In genomic region chr14:54432837-54433830, GRCm38 (mm10) we compare ENCODE assay signal across 9 mouse cellular contexts. TPM values are rescaled to one million over a fixed set of nuclear protein-coding genes. Genes with fewer than 3 reads are reported as not detected.
DNase-seq lines count a peak whose midpoint lies in the region; ATAC-seq and TF ChIP-seq lines count a peak whose summit lies in the region.
"Had no signal": no experiment of that assay in that cellular context is flagged by ENCODE, and none has a peak within 500 bp of the region (broad histone marks: within the 10 kb centered on the region; RNA-seq: fewer than 3 reads in every experiment).

No protein-coding gene starts in this region.

- ATAC-seq in hindbrain, postnatal 0 days = peak; percentile 75
- ATAC-seq in megakaryocyte progenitor cell, adult 5-6 weeks (replicated peaks; ENCODE audit: poor library complexity) = peak; percentile 68
- no peak for ATAC-seq in erythroid progenitor cell, adult 5-6 weeks (replicated peaks; ENCODE audit: low FRiP score, poor library complexity, severe bottlenecking)
- no peak for ATAC-seq in activated CD4-positive, CD25-positive, alpha-beta regulatory T cell, adult 4 months

- H3K9ac ChIP-seq in MEL (ENCODE audit: control insufficient read depth, low read depth, low read length, poor library complexity, severe bottlenecking) = peak overlapping the region; percentile 86; the same call in 1 of the 2 replicates
- H3K9ac ChIP-seq in hindbrain, postnatal 0 days (replicated peaks; ENCODE audit: low read length) = peak overlapping the region; percentile 79

- TF ChIP-seq POLR2A in MEL (IDR thresholded peaks at IDR 0.05; ENCODE audit: control insufficient read depth in 1 of 2, insufficient read depth in 1 of 2, low read depth in 1 of 2, low read length in 2 of 2, poor library complexity in 1 of 2) = no peak

- H3K79me2 ChIP-seq in MEL (ENCODE audit: control insufficient read depth, insufficient read depth, low read length, poor library complexity) = peaks cover 23% of the 10 kb centered on the region

- H3K36me3 ChIP-seq in MEL (ENCODE audit: control insufficient read depth in 1 of 2, insufficient read depth in 2 of 2, low read length in 2 of 2) = peaks cover 0 to 20% of the 10 kb centered on the region in 2 experiments; a peak in 2 of 4 replicates
- H3K36me3 ChIP-seq in erythroblast, embryonic 14.5 days (ENCODE audit: control insufficient read depth) = peaks cover 26% of the 10 kb centered on the region
- H3K36me3 ChIP-seq in hindbrain, postnatal 0 days (ENCODE audit: insufficient read depth, low read length) = peaks cover 7% of the 10 kb centered on the region; the same call in 1 of the 2 replicates

- H3K4me1 ChIP-seq in MEL (ENCODE audit: control insufficient read depth in 1 of 2, insufficient read depth in 2 of 2, low read length in 2 of 2) = peaks cover 0 to 16% of the 10 kb centered on the region in 2 experiments; a peak in 2 of 4 replicates
- peaks cover 35% of the 10 kb centered on the region for H3K4me1 ChIP-seq in erythroblast, embryonic 14.5 days (ENCODE audit: control insufficient read depth)
- H3K4me1 ChIP-seq in hindbrain, postnatal 0 days (ENCODE audit: insufficient read depth, low read length) = 0 out of 2 replicates have a peak, but pooled peaks cover 6% of the 10 kb centered on the region

- peak; percentile 40 to 52 for DNase-seq in kidney, postnatal 4 days
- DNase-seq in kidney, postnatal 25 days = no peak
- DNase-seq in MEL (ENCODE audit: low read depth, low spot score) = no peak
- DNase-seq in hindbrain, postnatal 0 days (ENCODE audit: low spot score) = peak; percentile 71

- 31% methylated on average over 17 of the region's 17 CpGs for WGBS in hindbrain, postnatal 0 days

- H3K4me2 ChIP-seq in hindbrain, postnatal 0 days (ENCODE audit: low read depth, low read length) = peak overlapping the region; percentile 72

- TF ChIP-seq EP300 in MEL (IDR thresholded peaks at IDR 0.05; ENCODE audit: low read depth in 1 of 2, low read length in 2 of 2) = no peak

- H3K9me3 ChIP-seq in MEL (replicated peaks; ENCODE audit: insufficient read depth, low read length) = no peaks in the 10 kb centered on the region
- no peaks in the 10 kb centered on the region; the same call in 1 of the 2 replicates for H3K9me3 ChIP-seq in erythroblast, embryonic 14.5 days (ENCODE audit: control insufficient read depth, low read length)
- no peaks in the 10 kb centered on the region for H3K9me3 ChIP-seq in hindbrain, postnatal 0 days (ENCODE audit: low read length)

- peak overlapping the region; percentile 71 to 80; a peak in 3 of 4 replicates for H3K4me3 ChIP-seq in MEL (ENCODE audit: control insufficient read depth in 1 of 2, insufficient read depth in 1 of 2, low read depth in 2 of 2, low read length in 2 of 2)
- H3K4me3 ChIP-seq in erythroblast, embryonic 14.5 days (replicated peaks) = peak overlapping the region; percentile 62
- peak overlapping the region; percentile 60 for H3K4me3 ChIP-seq in hindbrain, postnatal 0 days (ENCODE audit: low read length)

- H3K27ac ChIP-seq in MEL (ENCODE audit: control insufficient read depth, low read depth, low read length) = no peak overlapping the region
- peak overlapping the region; percentile 92 for H3K27ac ChIP-seq in hindbrain, postnatal 0 days
- H3K27ac ChIP-seq: macrophage had no signal

- no peak for TF ChIP-seq CTCF in MEL (IDR thresholded peaks at IDR 0.05 in 2 of 3, conservative IDR thresholded peaks at IDR 0.05 in 1 of 3; ENCODE audit: control insufficient read depth in 1 of 3, insufficient read depth in 1 of 3, low read depth in 2 of 3, low read length in 3 of 3, poor library complexity in 1 of 3, severe bottlenecking in 1 of 3)
- TF ChIP-seq CTCF in hindbrain, postnatal 0 days (IDR thresholded peaks at IDR 0.05; ENCODE audit: low read depth) = no peak

- TF ChIP-seq RAD21 in MEL (IDR thresholded peaks at IDR 0.05; ENCODE audit: low read depth, low read length) = no peak

- H3K27me3 ChIP-seq in MEL (ENCODE audit: control insufficient read depth in 1 of 2, insufficient read depth in 2 of 2, low read length in 2 of 2) = no peaks in the 10 kb centered on the region
- peaks cover 51% of the 10 kb centered on the region for H3K27me3 ChIP-seq in erythroblast, embryonic 14.5 days (ENCODE audit: control insufficient read depth)
- no peaks in the 10 kb centered on the region for H3K27me3 ChIP-seq in hindbrain, postnatal 0 days (ENCODE audit: insufficient read depth, low read length)

TF ChIP-seq in MEL, 35 proteins besides CTCF, POLR2A, EP300 and RAD21:
- no peak for TF ChIP-seq ZC3H11A (IDR thresholded peaks at IDR 0.05; ENCODE audit: low read depth, low read length)

RNA-seq across cellular contexts. Expression of gene Mmp14, which starts 1.7 kb away (rescaled TPM):
- total RNA-seq in MEL (2012; rRNA removed) = 19.4 and 20.1 TPM in 2 replicates
- 10 to 100 TPM in 1 of 2 experiments, not detected in 1; 29.9 TPM for polyA plus RNA-seq in MEL (2012; ENCODE audit: insufficient read depth in 1 of 2, insufficient read length in 2 of 2, low read depth in 1 of 2, low replicate concordance in 2 of 2, missing spikeins in 1 of 2)
- polyA plus RNA-seq in erythroblast, embryonic 14.5 days (2012) = 0.10 and 0.18 TPM in 2 replicates
- 50.1 and 53.3 TPM in 2 replicates for total RNA-seq in hindbrain, postnatal 0 days (2014; rRNA removed)
- 44.5 and 47.2 TPM in 2 replicates for polyA plus RNA-seq in hindbrain, postnatal 0 days (2015; fragmentation: Nextera tagmentation; extraction: Ambion mirVana)
- 2.1 and 4.5 TPM in 2 replicates for total RNA-seq in megakaryocyte progenitor cell, adult 5-6 weeks (2015)
- total RNA-seq in megakaryocyte progenitor cell, adult 5-6 weeks (2017) = 3.0 and 4.1 TPM in 2 replicates
- total RNA-seq in erythroid progenitor cell, adult 5-6 weeks (2015; ENCODE audit: low replicate concordance) = 1.8 TPM in 1 of 2 replicates, not detected in the other
- 1.4 and 1.7 TPM in 2 replicates for total RNA-seq in erythroid progenitor cell, adult 5-6 weeks (2017; ENCODE audit: low replicate concordance)
- polyA plus RNA-seq in activated CD4-positive, CD25-positive, alpha-beta regulatory T cell, adult 4 months (2017; shearing (Covaris generic)) = under 1 TPM; 0.24 to 0.25 TPM

RNA-seq across cellular contexts. Expression of gene Mrpl52, which starts 6.4 kb away (rescaled TPM):
- 473 and 532 TPM in 2 replicates for total RNA-seq in MEL (2012; rRNA removed)
- 100 to 1,000 TPM in 1 of 2 experiments, not detected in 1; 469 TPM for polyA plus RNA-seq in MEL (2012; ENCODE audit: insufficient read depth in 1 of 2, insufficient read length in 2 of 2, low read depth in 1 of 2, low replicate concordance in 2 of 2, missing spikeins in 1 of 2)
- polyA plus RNA-seq in erythroblast, embryonic 14.5 days (2012) = 62.3 and 63.5 TPM in 2 replicates
- total RNA-seq in hindbrain, postnatal 0 days (2014; rRNA removed) = 113 and 129 TPM in 2 replicates
- 266 and 297 TPM in 2 replicates for polyA plus RNA-seq in hindbrain, postnatal 0 days (2015; fragmentation: Nextera tagmentation; extraction: Ambion mirVana)
- total RNA-seq in megakaryocyte progenitor cell, adult 5-6 weeks (2015) = 118 and 124 TPM in 2 replicates
- 75.1 and 86.7 TPM in 2 replicates for total RNA-seq in megakaryocyte progenitor cell, adult 5-6 weeks (2017)
- 74.6 and 93.1 TPM in 2 replicates for total RNA-seq in erythroid progenitor cell, adult 5-6 weeks (2015; ENCODE audit: low replicate concordance)
- total RNA-seq in erythroid progenitor cell, adult 5-6 weeks (2017; ENCODE audit: low replicate concordance) = 1.1 and 26.1 TPM in 2 replicates
- 100 to 1,000 TPM; 315 to 319 TPM for polyA plus RNA-seq in activated CD4-positive, CD25-positive, alpha-beta regulatory T cell, adult 4 months (2017; shearing (Covaris generic))

RNA-seq across cellular contexts. Expression of gene Slc7a7, which starts 15.6 kb away (rescaled TPM):
- 20.1 and 42.4 TPM in 2 replicates for total RNA-seq in MEL (2012; rRNA removed)
- 10 to 100 TPM in 1 of 2 experiments, not detected in 1; 65.6 TPM for polyA plus RNA-seq in MEL (2012; ENCODE audit: insufficient read depth in 1 of 2, insufficient read length in 2 of 2, low read depth in 1 of 2, low replicate concordance in 2 of 2, missing spikeins in 1 of 2)
- 0.06 TPM in 1 of 2 replicates, not detected in the other for polyA plus RNA-seq in erythroblast, embryonic 14.5 days (2012)
- total RNA-seq in hindbrain, postnatal 0 days (2014; rRNA removed) = 3.7 and 4.5 TPM in 2 replicates
- 3.6 TPM in 2 replicates for polyA plus RNA-seq in hindbrain, postnatal 0 days (2015; fragmentation: Nextera tagmentation; extraction: Ambion mirVana)
- 2.7 and 3.5 TPM in 2 replicates for total RNA-seq in megakaryocyte progenitor cell, adult 5-6 weeks (2015)
- 5.4 and 6.4 TPM in 2 replicates for total RNA-seq in megakaryocyte progenitor cell, adult 5-6 weeks (2017)
- total RNA-seq in erythroid progenitor cell, adult 5-6 weeks (2015; ENCODE audit: low replicate concordance) = 1.7 and 2.5 TPM in 2 replicates
- total RNA-seq in erythroid progenitor cell, adult 5-6 weeks (2017; ENCODE audit: low replicate concordance) = 1.4 and 1.9 TPM in 2 replicates
- polyA plus RNA-seq in activated CD4-positive, CD25-positive, alpha-beta regulatory T cell, adult 4 months (2017; shearing (Covaris generic)) = 1 to 10 TPM in 1 of 2 experiments, under 1 TPM in 1; 0.54 to 1.1 TPM

RNA-seq across cellular contexts. Expression of gene Lrp10, which starts 30.8 kb away (rescaled TPM):
- 53.6 and 55.4 TPM in 2 replicates for total RNA-seq in MEL (2012; rRNA removed)
- polyA plus RNA-seq in MEL (2012; ENCODE audit: insufficient read depth in 1 of 2, insufficient read length in 2 of 2, low read depth in 1 of 2, low replicate concordance in 2 of 2, missing spikeins in 1 of 2) = 100 to 1,000 TPM in 1 of 2 experiments, not detected in 1; 110 TPM
- 15.3 and 15.9 TPM in 2 replicates for polyA plus RNA-seq in erythroblast, embryonic 14.5 days (2012)
- total RNA-seq in hindbrain, postnatal 0 days (2014; rRNA removed) = 57.7 and 62.5 TPM in 2 replicates
- polyA plus RNA-seq in hindbrain, postnatal 0 days (2015; fragmentation: Nextera tagmentation; extraction: Ambion mirVana) = 36.0 and 38.8 TPM in 2 replicates
- total RNA-seq in megakaryocyte progenitor cell, adult 5-6 weeks (2015) = 23.5 and 25.0 TPM in 2 replicates
- total RNA-seq in megakaryocyte progenitor cell, adult 5-6 weeks (2017) = 27.4 and 37.2 TPM in 2 replicates
- 21.0 and 22.0 TPM in 2 replicates for total RNA-seq in erythroid progenitor cell, adult 5-6 weeks (2015; ENCODE audit: low replicate concordance)
- total RNA-seq in erythroid progenitor cell, adult 5-6 weeks (2017; ENCODE audit: low replicate concordance) = 23.0 and 38.6 TPM in 2 replicates
- 10 to 100 TPM; 57.4 to 62.2 TPM for polyA plus RNA-seq in activated CD4-positive, CD25-positive, alpha-beta regulatory T cell, adult 4 months (2017; shearing (Covaris generic))

RNA-seq across cellular contexts. Expression of gene Rem2, which starts 42.8 kb away (rescaled TPM):
- total RNA-seq in MEL (2012; rRNA removed) = 28.6 and 38.8 TPM in 2 replicates
- polyA plus RNA-seq in MEL (2012; ENCODE audit: insufficient read depth in 1 of 2, insufficient read length in 2 of 2, low read depth in 1 of 2, low replicate concordance in 2 of 2, missing spikeins in 1 of 2) = 1 to 10 TPM in 1 of 2 experiments, not detected in 1; 4.8 TPM
- polyA plus RNA-seq in erythroblast, embryonic 14.5 days (2012) = not detected in 2 replicates
- total RNA-seq in hindbrain, postnatal 0 days (2014; rRNA removed) = 28.1 and 32.8 TPM in 2 replicates
- 25.2 and 25.3 TPM in 2 replicates for polyA plus RNA-seq in hindbrain, postnatal 0 days (2015; fragmentation: Nextera tagmentation; extraction: Ambion mirVana)
- total RNA-seq in megakaryocyte progenitor cell, adult 5-6 weeks (2015) = 0.29 and 0.62 TPM in 2 replicates
- 2.2 TPM in 1 of 2 replicates, not detected in the other for total RNA-seq in megakaryocyte progenitor cell, adult 5-6 weeks (2017)
- total RNA-seq in erythroid progenitor cell, adult 5-6 weeks (2015; ENCODE audit: low replicate concordance) = not detected in 2 replicates
- total RNA-seq in erythroid progenitor cell, adult 5-6 weeks (2017; ENCODE audit: low replicate concordance) = not detected in 2 replicates
- polyA plus RNA-seq in activated CD4-positive, CD25-positive, alpha-beta regulatory T cell, adult 4 months (2017; shearing (Covaris generic)) = under 1 TPM; 0.57 TPM
- polyA plus RNA-seq: macrophage had no signal

Comparison
In these comparisons a context has a peak if more than half of its experiments do, and no peak if none do; other contexts are left out.
1. DNase-seq: peak in kidney, postnatal 4 days (2 of 2) and hindbrain, postnatal 0 days (single experiment); none in kidney, postnatal 25 days (0 of 2) and MEL (single experiment).
2. ATAC-seq: peak in hindbrain, postnatal 0 days (single experiment) and megakaryocyte progenitor cell, adult 5-6 weeks (single experiment); none in erythroid progenitor cell, adult 5-6 weeks (single experiment) and activated CD4-positive, CD25-positive, alpha-beta regulatory T cell, adult 4 months (single experiment).
3. Peak in every context shown above with its lines, with median percentiles within 50 percentile points of each other: H3K4me3 ChIP-seq.